Mouse (Mus musculus) intestine, embryonic 16.5 days (tissue): ENCODE results near the gene Usp24. TPM values are rescaled to one million over a fixed set of nuclear protein-coding genes. Genes with fewer than 3 reads are reported as not detected.
A peak's percentile ranks its signal among the peaks of the same experiment; 100 is the strongest.
"Not testable (repeated sequence)": the region's sequence is repeated elsewhere in the genome, so short reads cannot be mapped to it uniquely, and the experiment has no call there.

Experiments
- ATAC-seq: fragments of 200-750 bp; cut with Nextera tagmentation; 2 replicates; pipeline ENCODE4 v1.8.0; 2017; ENCODE audit warnings: moderate TSS enrichment, moderate library complexity
- H3K27ac ChIP-seq: fragments of 300-500 bp; sonication (generic); 2 replicates; pipeline ENCODE4 v1.5.1; 2014; ENCODE audit warnings: mild to moderate bottlenecking, low read length
- H3K27me3 ChIP-seq: fragments of 300-500 bp; sonication (generic); replicated peaks from 2 replicates; pipeline ENCODE4 v1.6.1; 2014; ENCODE audit warnings: low read length, control low read depth, mixed read lengths; ENCODE audit not compliant: control insufficient read depth, insufficient read depth
- H3K36me3 ChIP-seq: fragments of 300-500 bp; sonication (generic); 2 replicates; pipeline ENCODE4 v1.6.1; 2014; ENCODE audit warnings: low read length, control low read depth; ENCODE audit not compliant: control insufficient read depth, insufficient read depth
- H3K4me1 ChIP-seq: fragments of 300-500 bp; sonication (generic); 2 replicates; pipeline ENCODE4 v1.6.1; 2014; ENCODE audit warnings: low read length, control low read depth, mixed read lengths; ENCODE audit not compliant: control insufficient read depth, insufficient read depth
- H3K4me2 ChIP-seq: fragments of 300-500 bp; sonication (generic); 2 replicates; pipeline ENCODE4 v1.6.1; 2014; ENCODE audit warnings: low read depth, low read length, control low read depth
- H3K4me3 ChIP-seq: fragments of 300-500 bp; sonication (generic); 2 replicates; pipeline ENCODE4 v1.5.1; 2014; ENCODE audit warnings: mild to moderate bottlenecking, low read length
- H3K9ac ChIP-seq: fragments of 300-500 bp; sonication (generic); 2 replicates; pipeline ENCODE4 v1.6.1; 2014; ENCODE audit warnings: low read depth, low read length
- H3K9me3 ChIP-seq: fragments of 300-500 bp; sonication (generic); 2 replicates; pipeline ENCODE4 v1.6.1; 2016; ENCODE audit warnings: low read length, control low read depth; ENCODE audit not compliant: control insufficient read depth
- WGBS: fragments of 180-500 bp; shearing (Covaris S2); extraction: QIAGEN DNeasy Blood & Tissue Kit; methylation state at CpG from one replicate; pipeline ENCODE4 v1.1.7; 2014; 5-methylcytosine and 5-hydroxymethylcytosine counted together
- polyA plus RNA-seq: library from polyadenylated mRNA; unstranded; fragments of >200 nt; fragmentation: Nextera tagmentation; extraction: Ambion mirVana; gene quantifications from 2 replicates; pipeline ENCODE4 v1.2.1, GENCODE M21; 2015

The Usp24 gene
- polyA plus RNA-seq, 1 experiment from 2014 or later = 3.7 TPM

GRCm38 (mm10) chr4:106330371-106330819 is 14.4 kb downstream of the Usp24 start:
- 42% methylated on average over 5 of the region's 5 CpGs for WGBS

GRCm38 (mm10) chr4:106333071-106333470 is 17.1 kb downstream of the Usp24 start:
- Histone ChIP-seq H3K4me1 (peaks cover 11% of the 10 kb centered on the region), H3K4me3 (no peak overlapping the region), H3K27me3 (no peaks in the 10 kb centered on the region), H3K9me3 (no peaks in the 10 kb centered on the region), H3K4me2 (no peak overlapping the region), H3K27ac (no peak overlapping the region), H3K9ac (no peak overlapping the region), H3K36me3 (no peaks in the 10 kb centered on the region)
- no peak for ATAC-seq
- 74% methylated on average over 3 of the region's 3 CpGs for WGBS

More at GRCm38 (mm10) chr4:106330371-106330819, 14.4 kb downstream of the Usp24 start:
- Histone ChIP-seq H3K9ac (no peak overlapping the region), H3K9me3 (no peaks in the 10 kb centered on the region), H3K4me2 (no peak overlapping the region), H3K4me1 (peaks cover 9% of the 10 kb centered on the region), H3K4me3 (no peak overlapping the region), H3K36me3 (no peaks in the 10 kb centered on the region), H3K27me3 (no peaks in the 10 kb centered on the region), H3K27ac (no peak overlapping the region)
- ATAC-seq = peak; percentile 78

- Histone ChIP-seq H3K27me3 (no peaks in the 10 kb centered on the region), H3K4me2 (no peak overlapping the region), H3K4me3 (no peak overlapping the region), H3K4me1 (peaks cover 11% of the 10 kb centered on the region), H3K36me3 (no peaks in the 10 kb centered on the region), H3K27ac (no peak overlapping the region), H3K9ac (no peak overlapping the region), H3K9me3 (no peaks in the 10 kb centered on the region)
- ATAC-seq = no peak
- 67% methylated on average over 2 of the region's 2 CpGs for WGBS
Measured at GRCm38 (mm10) chr4:106333584-106333983, 17.6 kb downstream of the Usp24 start.

GRCm38 (mm10) chr4:106335858-106336257 is 19.8 kb downstream of the Usp24 start:
- 92% methylated on average over 1 of the region's 1 CpGs for WGBS
- Histone ChIP-seq H3K9me3 (no peaks in the 10 kb centered on the region), H3K27ac (no peak overlapping the region), H3K9ac (no peak overlapping the region), H3K4me3 (no peak overlapping the region), H3K27me3 (no peaks in the 10 kb centered on the region), H3K4me1 (peaks cover 7% of the 10 kb centered on the region; the same call in 1 of the 2 replicates), H3K36me3 (no peaks in the 10 kb centered on the region), H3K4me2 (no peak overlapping the region)
- ATAC-seq = no peak

- no peak overlapping the region for H3K9ac ChIP-seq
- no peaks in the 10 kb centered on the region for H3K36me3 ChIP-seq
- ATAC-seq = no peak
Measured at GRCm38 (mm10) chr4:106347664-106348063, 31.7 kb downstream of the Usp24 start.

GRCm38 (mm10) chr4:106355025-106355424 is 39.0 kb downstream of the Usp24 start:
- ATAC-seq, H3K4me2 ChIP-seq, H3K9me3 ChIP-seq, H3K27ac ChIP-seq, H3K9ac ChIP-seq, H3K27me3 ChIP-seq, H3K4me3 ChIP-seq, H3K36me3 ChIP-seq, H3K4me1 ChIP-seq: not testable (repeated sequence)
- 81% methylated on average over 2 of the region's 2 CpGs for WGBS

More at GRCm38 (mm10) chr4:106347664-106348063, 31.7 kb downstream of the Usp24 start:
- Histone ChIP-seq H3K4me1 (no peaks in the 10 kb centered on the region), H3K9me3 (no peaks in the 10 kb centered on the region), H3K4me2 (no peak overlapping the region), H3K4me3 (no peak overlapping the region), H3K27ac (no peak overlapping the region), H3K27me3 (no peaks in the 10 kb centered on the region)
- 98% methylated on average over 1 of the region's 1 CpGs for WGBS

GRCm38 (mm10) chr4:106370013-106370412 is 54.0 kb downstream of the Usp24 start:
- no peak overlapping the region for H3K27ac ChIP-seq
- no peaks in the 10 kb centered on the region for H3K9me3 ChIP-seq
- no peak for ATAC-seq
- H3K36me3 ChIP-seq = peaks cover 2% of the 10 kb centered on the region; the same call in 1 of the 2 replicates
- H3K4me3 ChIP-seq = no peak overlapping the region
- no peak overlapping the region for H3K9ac ChIP-seq
- H3K4me1 ChIP-seq = no peaks in the 10 kb centered on the region
- no peak overlapping the region for H3K4me2 ChIP-seq
- WGBS = 82% methylated on average over 6 of the region's 6 CpGs
- no peaks in the 10 kb centered on the region for H3K27me3 ChIP-seq

GRCm38 (mm10) chr4:106375857-106376256 is 59.8 kb downstream of the Usp24 start:
- Histone ChIP-seq H3K27me3 (no peaks in the 10 kb centered on the region), H3K9me3 (no peaks in the 10 kb centered on the region), H3K36me3 (peaks cover 4% of the 10 kb centered on the region; the same call in 1 of the 2 replicates), H3K9ac (no peak overlapping the region), H3K4me3 (no peak overlapping the region), H3K4me2 (no peak overlapping the region), H3K27ac (no peak overlapping the region), H3K4me1 (no peaks in the 10 kb centered on the region)
- WGBS = 48% methylated on average over 1 of the region's 1 CpGs
- peak; percentile 48; the same call in 1 of the 2 replicates for ATAC-seq

GRCm38 (mm10) chr4:106378839-106379572 is 63.0 kb downstream of the Usp24 start:
- Histone ChIP-seq H3K27ac (no peak overlapping the region), H3K9ac (no peak overlapping the region), H3K4me2 (no peak overlapping the region), H3K27me3 (no peaks in the 10 kb centered on the region), H3K4me3 (no peak overlapping the region), H3K9me3 (no peaks in the 10 kb centered on the region), H3K36me3 (peaks cover 6% of the 10 kb centered on the region), H3K4me1 (no peaks in the 10 kb centered on the region)
- no peak for ATAC-seq
- WGBS = 63% methylated on average over 14 of the region's 14 CpGs
